Mouse (Mus musculus) small intestine, adult 2 months (tissue): ENCODE data around the gene Uba7.

Experiments
- CTCF ChIP-seq: fragments of 200-500 bp; IDR thresholded peaks from 2 replicates; pipeline ENCODE4 v1.5.1; 2012; ENCODE audit warnings: low read depth, mild to moderate bottlenecking, control low read depth, inconsistent platforms, low read length, moderate library complexity, mixed read lengths; ENCODE audit not compliant: insufficient replicate concordance, insufficient read length; ENCODE audit errors: extremely low read depth
- POLR2A ChIP-seq: fragments of 200-500 bp; IDR thresholded peaks from 2 replicates; pipeline ENCODE4 v1.6.1; 2012; ENCODE audit warnings: low read depth, mild to moderate bottlenecking, control low read depth, inconsistent platforms, low read length, moderate library complexity

DNA sequence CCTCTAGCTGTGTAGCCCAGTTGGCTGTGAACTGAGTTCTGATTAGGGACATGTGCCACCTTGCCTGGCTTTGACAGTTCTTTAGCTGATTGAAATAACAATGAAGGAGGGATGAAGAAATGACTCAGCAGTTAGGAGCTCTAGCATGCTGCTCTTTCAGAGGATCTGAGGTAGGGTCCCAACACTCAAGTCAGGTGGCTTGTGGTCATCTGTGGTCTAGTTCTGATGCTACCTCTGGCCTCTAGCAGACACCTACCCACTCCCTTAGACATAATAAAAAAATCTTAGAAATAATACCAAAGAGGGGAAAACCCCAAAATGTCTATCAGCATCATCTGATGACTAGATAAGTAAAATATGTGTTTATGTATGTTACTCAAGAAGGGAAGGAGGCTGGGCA, 35.1 kb downstream of the Uba7 start:
- TF ChIP-seq POLR2A (no peak), CTCF (no peak)
